Mouse (Mus musculus): ENCODE data around the gene Ash1l.

DNA sequence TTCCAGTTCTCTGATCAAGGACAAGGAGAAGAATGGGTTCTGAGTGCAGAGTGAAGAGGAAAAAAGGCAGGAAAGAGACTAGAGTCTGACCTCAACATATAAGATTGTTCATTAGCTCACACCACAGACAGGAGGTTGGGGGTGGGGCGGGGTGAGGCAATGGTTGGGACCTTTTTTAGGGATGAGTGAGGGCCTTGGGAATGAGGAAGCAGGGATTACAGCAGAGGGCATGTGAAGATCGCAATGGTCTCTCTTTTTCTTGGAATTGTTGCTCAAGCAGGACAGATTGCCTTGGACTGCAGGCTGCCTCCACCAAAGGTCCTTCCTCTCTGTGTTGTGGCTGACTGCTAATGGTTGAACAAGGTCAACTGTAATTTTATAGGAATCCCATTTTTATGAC, 172.9 kb downstream of the Ash1l start:
- TF ChIP-seq CTCF (IDR thresholded peaks at IDR 0.05; ENCODE audit: control insufficient read depth, insufficient read depth, low read length) (no peak), POLR2A (IDR thresholded peaks at IDR 0.05; ENCODE audit: borderline replicate concordance, control insufficient read depth, low read depth, low read length) (no peak)
